Mouse (Mus musculus): ENCODE data around the gene Dnajc4.

- TF ChIP-seq POLR2A (IDR thresholded peaks at IDR 0.05; ENCODE audit: insufficient read depth, low read depth, low read length) (no peak), EP300 (IDR thresholded peaks at IDR 0.05; ENCODE audit: insufficient read depth, low read depth, low read length) (no peak)
Measured at GRCm38 (mm10) chr19:6968491-6969271, 23.7 kb downstream of the Dnajc4 start.
